Mouse (Mus musculus): ENCODE results near the gene Daw1.

Daw1 gene

DNA sequence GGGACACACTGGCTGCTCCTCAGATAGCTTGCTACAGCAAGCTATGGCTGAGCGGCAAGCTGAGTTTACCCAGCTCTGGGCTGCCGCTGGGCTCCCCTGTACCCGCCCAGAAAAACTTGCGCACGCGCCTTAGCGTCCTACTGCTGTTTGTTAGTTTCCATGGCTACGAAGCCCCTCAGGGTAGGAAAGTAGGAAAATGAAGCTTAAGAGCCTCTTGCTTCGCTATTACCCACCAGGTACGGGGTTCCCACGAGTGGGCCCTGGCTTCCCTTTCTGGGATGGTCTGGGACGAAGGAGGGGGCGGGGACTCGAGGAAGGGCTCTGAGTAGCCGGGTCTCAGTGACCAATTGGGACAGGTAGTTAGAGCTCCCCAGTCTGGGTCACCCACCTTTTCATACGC lies at the start of gene Daw1:
Daw1 (plus strand) TSS at position 150 of the 400 bp plus-strand sequence.
- DNase-seq: peak; percentile 94

DNA sequence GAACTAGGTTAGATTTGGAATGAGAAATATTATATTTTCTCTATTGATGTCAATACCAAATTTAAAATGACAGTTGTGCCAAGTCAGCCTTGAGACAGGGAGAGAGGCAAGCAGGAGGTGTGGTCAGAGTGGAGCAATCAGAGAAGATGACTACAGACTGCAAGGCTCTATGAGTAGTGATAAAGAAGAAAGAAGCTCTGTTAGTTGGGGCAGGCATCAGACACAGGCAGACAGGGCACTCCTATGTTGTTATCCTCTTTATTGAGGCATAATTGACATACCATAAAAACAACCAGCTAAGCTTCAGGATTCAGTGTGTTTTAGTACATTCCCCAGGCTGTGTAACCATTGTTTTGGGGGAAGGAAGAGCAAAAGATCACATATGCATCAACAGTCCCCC lies 48.6 kb upstream of the Daw1 start:
- DNase-seq: no peak

DNA sequence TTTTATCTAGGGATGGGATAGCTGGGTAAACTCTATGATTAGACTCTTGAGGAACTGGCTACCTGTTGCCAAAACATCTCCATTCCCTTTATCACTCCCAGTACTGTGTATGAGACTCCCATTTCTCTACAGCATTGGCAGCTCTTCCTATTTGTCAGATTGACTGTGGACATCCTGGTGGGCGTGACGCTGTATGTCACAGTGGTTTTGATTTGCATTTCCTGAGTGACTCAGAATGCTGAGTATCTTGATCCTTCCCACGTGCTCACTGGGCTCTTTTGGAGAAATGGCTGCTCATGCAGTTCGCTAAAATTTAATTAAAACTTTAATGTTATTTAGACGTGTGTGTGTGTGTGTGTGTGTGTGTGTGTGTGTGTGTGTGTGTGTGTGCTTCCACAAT lies 47.8 kb upstream of the Daw1 start:
- no peak for DNase-seq

DNA sequence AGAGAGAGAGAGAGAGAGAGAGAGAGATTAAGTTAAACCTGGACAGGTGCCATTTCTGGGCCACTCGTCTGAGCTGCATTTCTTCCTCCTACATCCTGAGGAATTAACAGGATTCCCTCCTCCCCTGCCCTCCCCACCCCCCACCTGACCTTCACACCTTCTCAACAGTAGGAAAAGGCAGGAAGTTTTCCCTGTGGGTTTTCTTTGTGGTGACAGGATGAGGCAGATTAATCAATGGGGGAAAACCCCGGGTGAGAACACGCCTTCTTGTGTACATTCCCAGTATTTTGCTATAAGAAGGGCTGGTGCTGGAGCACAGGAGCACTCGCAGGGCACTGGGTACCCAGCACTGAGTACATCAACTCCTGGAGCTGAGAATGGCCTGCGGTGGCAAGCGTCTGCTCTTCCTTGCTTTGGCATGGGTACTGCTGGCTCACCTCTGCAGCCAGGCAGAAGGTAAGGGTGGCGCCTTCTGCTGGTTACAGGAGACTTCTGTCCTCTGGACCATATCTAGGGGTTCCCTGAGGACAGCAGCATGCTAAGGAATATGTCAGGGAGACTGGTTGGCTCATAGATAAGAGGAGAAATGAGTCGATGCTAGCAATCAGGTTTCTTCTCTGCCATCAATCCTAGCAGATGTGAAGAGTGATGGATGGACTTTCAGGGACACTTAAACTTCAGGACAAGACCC lies 43.0 kb upstream of the Daw1 start, which contains the start of gene Ccl20:
Ccl20 (plus strand) TSS at position 320 of the 691 bp plus-strand sequence.
- DNase-seq: no peak

DNA sequence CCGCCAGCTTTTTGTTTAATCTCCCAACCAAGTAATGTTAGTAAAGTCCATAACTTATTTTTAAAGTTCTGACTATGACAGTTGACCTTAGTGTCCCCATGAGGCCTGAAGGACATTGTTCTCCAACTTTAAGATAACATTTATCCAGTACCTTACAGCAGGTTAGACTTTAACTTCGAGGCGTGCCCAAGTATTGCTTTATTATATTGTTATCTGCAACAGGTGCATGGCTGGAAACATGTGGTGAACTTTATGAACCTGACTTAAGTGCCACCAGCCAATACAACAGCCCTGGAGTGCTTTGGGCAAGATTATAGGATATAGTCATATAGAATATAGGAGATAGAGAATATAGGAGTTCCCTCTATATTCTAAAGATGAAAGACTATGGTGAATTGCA lies 42.3 kb upstream of the Daw1 start:
- DNase-seq: no peak

DNA sequence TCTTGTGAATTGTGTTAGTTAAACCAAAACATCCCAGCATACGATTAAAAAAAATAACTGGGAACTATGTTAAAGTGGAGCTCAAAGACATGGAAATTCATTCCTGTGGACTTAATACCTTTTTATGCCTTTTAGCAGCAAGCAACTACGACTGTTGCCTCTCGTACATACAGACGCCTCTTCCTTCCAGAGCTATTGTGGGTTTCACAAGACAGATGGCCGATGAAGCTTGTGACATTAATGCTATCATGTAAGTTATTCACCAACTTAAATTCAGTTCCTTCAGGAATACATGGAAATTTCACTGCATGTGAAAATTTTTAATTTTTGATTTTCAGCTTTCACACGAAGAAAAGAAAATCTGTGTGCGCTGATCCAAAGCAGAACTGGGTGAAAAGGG lies 41.9 kb upstream of the Daw1 start:
- no peak for DNase-seq

DNA sequence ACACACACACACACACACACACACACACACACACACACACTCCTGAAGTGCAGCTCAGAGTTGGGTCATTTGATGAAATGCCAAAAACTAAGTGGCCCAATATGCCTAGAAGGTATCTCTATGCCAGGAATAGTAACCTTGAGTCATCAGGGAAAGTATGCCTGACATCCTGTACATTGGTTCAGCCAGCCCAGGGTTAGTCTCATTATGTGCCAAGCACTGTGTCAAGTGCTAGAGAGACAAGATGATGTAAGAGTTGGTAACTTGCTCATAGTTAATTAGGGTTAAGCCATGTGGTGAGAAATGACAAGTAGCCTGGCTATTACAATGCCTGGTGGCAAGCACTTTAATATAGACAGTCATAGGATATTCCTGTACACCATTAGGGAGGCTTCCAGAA lies 39.6 kb upstream of the Daw1 start:
- no peak for DNase-seq

DNA sequence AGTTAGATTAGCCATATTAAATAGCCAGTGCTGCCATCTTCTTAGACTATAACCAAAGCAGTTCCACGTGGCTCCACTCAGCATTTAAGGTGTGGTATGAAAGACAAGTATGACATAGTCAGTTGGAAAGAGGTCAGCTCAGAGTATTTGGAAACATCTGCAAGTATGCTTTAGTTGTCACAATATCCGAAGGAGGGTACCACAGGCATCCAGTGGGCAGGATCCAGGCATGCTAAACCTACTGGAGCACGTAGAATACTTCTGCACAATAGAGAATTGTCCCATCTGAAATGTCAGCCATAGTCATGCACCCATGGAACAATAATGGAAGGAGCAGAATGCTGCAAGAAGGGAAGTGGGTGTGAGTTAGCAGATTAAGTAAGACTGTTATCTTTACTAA lies 39.2 kb upstream of the Daw1 start:
- no peak for DNase-seq

DNA sequence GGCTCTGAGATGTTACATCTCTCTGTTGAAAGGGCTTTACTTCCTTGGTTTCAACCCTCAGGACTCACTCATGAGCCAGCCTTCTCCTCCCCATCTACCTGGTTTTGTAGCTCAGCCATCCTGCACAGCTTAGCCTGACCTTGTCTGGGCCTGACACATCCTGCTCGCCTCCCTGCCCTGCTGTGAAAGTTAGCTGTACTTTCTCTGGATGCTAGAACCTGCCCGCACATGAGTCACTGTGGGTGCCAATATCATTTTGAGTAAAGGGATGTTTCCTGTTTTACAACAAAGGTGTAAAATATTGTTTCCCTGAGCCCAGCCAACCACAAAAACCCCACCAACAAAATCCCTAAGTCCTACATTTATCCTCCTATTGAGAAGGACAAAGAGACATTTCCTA lies 36.4 kb upstream of the Daw1 start:
- DNase-seq: no peak

DNA sequence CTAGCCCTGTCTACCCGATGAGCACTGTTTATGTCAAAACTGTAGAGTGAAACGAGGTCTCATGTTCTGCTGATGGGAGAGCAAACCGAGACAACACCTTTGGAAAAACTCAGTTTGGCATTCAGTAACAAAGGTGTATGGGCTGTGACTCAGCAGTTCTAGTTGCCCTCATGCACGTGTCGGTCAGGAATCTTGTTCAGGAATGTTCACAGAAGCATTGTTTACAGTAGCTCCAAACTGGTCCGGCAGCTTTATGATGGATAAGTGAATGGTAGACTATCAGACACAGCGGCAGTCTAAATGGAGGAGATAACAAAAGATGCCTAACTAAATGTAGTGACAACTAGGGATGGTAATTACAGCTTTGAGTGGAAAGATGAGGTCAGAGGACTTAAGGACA lies 23.7 kb upstream of the Daw1 start:
- DNase-seq: no peak

DNA sequence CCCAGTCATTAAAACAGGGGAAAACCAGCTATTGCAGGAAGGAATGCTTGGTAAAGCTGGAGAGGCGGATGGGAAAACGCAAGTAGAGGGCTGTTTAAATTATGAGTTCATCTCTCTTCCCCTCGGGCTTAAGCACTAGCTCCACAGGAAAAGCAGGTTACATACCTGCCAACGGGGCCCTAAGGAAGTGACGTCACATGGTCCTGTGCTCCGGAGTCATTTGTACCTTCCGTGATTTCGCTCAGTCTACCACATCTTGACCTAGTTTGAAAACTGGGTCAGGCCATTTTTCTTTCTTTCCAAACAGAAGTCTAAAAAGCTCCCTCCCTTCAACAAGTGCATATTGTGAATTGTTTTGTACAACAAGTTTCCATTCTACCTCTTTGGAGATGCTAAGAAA lies 21.7 kb upstream of the Daw1 start:
- no peak for DNase-seq

DNA sequence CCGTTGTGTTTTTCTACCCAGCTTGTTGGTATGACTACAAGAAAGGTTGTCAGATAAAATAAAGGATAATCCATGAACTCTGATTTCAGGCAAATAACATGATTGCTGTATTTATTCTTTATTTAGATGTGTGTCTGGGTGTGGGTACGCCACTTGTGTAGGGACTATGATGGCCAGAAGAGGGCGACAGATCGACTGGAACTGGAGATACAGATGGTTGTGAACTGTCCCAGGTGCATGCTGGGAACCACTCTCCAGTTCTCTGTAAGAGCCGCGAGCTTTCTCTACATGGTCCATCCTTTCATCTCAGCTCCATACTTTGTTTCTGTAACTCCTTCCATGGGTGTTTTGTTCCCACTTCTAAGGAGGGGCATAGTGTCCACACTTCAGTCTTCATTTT lies 20.8 kb upstream of the Daw1 start:
- no peak for DNase-seq

DNA sequence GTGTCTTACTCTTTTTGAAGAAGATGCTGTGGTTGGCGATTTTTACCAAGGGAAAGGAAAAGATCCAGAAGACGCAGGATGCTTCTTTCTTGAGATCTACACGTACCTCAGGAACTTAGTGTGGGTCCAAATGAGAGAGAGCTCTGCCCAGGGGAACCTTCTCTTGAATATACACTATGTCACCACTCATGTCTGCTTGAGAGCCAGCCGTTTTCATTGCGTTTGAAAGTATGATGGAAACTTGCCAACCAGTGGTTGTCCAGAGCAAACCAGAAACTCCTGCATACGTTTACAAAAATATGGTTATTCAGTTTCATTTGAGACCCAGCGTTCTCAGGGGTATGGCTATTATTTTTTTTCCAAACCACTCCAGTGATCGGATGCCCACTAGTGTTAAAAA lies 18.0 kb upstream of the Daw1 start:
- no peak for DNase-seq

DNA sequence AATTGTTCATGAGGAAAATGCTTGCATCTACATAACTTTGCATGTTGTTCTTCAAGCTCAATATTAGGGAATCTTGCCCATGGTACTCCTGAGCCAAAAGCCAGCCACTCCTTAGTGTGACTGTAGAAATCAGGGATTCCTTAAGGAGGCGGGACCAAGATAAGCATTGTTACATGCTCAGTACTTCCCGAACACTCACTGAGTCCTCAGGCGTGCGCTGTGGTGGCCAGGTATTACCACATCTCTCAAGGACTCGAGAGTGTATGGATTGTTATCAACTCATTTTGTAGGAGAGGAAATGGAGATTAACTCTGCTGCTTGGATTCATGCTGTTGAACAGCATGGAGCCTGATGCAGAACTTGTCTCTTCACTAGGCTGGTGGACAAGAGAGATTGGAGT lies 17.5 kb upstream of the Daw1 start:
- no peak for DNase-seq

DNA sequence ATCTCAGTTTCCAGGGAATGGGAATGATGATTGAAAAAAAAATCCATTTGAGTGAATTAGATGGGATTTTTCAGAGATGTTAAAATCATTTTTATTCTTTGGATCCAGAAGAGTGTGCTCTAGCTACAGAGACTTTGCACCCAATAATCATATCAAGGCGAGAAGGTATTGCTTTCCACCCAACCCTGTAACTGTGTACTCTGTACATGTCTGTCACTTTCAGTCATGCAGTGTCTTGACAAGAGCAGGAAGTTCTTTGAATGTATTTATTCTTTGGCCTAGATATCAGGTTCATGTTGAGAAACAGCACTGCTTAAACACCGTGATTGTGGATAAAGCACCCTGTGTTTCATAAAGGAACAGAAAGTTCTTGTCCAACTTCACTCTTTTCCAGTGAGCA lies 13.0 kb upstream of the Daw1 start:
- DNase-seq: no peak

DNA sequence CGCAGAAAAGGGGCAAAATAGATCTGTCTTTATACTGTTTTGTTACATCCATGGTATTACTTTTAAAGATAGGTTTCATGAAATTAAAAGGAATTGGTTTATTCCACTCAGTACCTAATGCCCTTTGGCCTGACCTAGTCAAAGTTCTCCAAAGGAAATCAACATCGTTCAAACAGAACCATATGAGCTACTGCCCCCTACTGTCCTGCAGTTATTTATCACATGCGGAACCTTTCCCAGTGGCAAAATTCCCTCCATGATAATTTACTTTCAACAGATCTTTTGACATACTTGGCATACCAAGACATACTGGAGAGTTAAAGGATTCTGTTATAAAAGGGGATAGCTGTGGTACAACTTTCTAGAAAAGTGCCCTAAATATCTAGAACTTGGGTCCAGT lies 9.3 kb upstream of the Daw1 start:
- DNase-seq: no peak

DNA sequence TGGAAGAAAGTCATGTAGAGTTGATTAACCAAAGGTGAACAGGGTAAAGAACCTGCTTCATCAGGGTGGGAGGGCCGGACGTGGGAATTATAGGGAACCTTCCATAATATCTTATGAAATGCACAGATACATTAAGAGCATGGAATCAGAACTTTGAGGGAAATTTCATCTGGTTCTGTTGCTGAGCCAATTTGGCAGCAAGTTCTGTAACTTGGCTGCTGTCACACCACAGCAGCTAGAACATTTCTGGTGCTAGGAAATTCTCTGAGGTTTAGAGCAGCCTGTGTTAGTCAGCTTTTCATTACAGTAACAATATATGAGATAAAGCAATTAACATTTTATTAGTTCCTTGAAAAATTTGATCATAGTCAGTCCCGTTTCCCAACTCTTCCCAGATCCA lies 6.6 kb upstream of the Daw1 start:
- DNase-seq: no peak

DNA sequence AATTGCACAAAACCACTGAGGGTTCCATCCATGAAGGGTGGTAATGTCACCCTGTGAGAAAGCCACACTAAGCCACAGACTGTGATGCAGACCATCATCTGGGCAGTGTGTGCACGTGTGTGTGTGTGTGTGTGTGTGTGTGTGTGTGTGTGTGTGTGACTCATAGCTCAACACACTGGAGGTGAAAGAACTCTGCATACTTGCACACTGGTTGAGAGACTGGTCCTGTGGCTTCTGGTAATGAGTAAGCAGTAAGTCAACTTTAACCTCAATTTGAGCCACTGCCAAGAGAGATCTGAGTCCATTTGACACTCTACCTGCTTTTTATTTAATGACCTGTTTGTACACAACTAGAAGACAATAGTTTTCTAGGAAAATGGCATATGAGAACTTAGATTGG lies 2.7 kb upstream of the Daw1 start:
- no peak for DNase-seq

DNA sequence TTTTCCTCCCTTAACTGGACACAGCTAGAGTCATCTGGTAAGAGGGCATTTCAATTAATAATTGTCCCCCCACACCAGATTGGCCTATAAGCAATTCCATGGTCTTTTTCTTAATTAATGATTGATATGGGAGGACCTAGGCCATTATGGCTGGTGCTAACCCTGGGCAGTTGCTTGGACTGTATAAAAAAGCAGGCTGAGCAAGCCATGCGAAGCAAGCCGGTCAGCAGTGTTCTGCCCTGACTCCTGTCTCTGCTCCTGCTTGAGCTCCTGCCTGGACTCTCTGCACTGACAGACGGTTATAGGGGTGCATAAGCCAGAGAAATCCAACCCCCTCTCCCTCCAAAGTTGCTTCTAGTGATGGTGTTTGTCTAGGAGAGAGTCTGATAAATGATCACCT lies 2.1 kb downstream of the Daw1 start:
- no peak for DNase-seq

DNA sequence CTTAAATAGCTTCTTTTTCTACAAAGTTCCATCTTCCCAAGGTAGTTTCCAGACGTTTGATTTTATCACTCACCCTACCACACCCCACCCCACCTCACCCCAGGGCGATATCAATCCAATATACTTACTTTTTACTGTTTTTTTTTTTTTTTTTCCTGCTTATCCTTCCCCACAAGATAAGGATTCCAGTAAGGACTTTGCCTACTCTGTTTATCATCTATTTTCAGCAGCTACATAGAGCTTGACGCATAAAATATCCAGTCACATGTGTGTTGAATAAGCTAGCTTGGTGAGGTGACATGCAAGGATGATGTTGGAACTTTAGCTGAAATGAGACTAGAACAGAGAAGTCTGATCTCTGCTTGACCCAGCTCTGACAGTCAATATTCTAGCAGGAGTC lies 4.5 kb downstream of the Daw1 start:
- DNase-seq: no peak

DNA sequence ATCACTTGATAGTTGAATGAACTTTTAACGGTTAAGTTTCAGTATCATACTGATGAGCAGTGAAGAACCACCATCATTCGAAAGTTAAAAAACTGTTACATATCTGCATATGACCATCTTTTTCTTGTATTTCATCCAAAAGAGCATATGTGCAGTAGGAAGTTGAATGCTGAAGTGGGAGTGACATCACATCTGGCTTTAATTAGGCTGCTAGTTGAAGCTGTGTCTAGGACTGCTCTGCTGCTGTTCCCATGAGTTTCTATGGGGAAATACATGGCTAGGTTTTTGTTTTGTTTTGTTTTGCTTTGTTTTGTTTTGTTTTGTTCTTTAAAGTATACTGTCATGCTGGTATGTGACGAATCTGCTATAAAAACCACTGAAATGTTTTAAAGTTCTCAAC lies 9.6 kb downstream of the Daw1 start:
- DNase-seq: no peak

DNA sequence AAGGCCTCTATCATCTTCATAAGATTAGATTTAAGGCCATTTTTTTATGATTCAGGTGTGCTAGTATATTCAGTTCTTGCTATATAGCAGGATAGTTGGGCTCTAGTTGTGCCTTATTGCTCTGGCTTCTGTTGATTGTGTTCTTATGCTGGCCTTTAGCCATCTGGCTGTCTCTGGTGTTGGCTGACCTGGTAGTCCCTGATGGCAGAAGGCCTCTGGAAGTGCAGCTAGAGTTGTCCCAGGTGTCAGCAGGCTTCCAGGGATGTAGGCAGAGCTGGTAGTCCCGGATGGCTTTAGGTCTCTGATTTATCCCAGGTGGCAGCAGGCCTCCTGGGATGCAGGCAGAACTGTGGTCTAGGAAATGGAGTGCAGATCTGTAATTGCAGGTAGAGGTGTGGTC lies 16.4 kb downstream of the Daw1 start:
- no peak for DNase-seq

DNA sequence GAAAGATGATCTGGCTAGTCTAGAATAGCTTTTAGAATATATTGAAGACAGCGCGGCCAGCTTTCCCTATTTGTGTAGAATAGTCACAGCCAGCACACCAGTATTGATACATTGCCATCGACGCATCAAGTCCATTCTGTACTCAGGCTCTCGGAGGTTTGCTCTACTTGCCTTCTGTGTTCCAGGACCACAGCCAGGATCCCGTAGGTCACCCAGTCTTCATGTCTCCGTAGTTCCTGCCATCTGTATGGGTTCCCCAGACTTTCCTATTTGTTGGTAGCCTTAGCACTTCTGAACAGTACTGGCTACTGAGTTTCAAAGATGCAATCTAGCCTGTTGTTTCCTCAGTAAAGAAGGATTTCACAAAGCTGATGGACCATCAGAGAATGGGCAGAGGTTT lies 20.0 kb downstream of the Daw1 start:
- no peak for DNase-seq

DNA sequence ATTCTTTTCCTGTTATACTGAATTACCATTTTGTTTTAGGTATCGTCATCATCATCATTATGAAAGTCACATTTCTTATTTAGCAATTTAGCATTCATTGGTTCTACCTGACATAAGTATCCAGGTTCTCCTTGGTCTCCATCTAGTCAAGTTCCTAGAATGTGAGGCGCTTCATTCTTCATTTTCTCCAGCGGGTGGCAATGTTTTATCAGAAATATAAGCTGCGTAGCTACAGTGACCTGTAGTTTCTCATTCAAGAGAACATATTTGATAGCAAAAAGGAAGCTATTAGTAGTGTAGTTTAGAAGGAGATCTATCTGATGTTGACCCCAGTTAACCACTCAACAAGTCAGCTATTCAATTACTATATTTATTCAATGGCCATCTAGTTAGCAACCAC lies 21.9 kb downstream of the Daw1 start:
- no peak for DNase-seq

DNA sequence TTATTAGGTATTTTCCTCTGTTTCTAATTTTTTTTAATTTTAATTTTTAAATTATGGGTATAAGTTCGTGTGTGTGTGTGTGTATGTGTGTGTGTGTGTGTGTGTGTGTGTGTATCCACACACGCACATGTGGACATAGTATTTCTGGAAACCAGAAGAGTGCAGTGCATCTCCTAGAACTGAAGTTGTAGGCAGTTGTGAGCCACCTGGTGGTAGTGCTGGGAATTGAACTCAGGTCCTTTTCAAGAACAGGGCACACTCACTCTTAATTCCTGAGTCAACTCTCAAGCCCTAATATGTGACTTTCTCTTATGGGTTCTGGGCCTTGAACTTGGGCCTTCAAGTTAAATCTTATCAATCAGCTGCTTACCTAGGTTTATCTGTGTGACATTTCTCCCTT lies 27.6 kb downstream of the Daw1 start:
- DNase-seq: no peak

DNA sequence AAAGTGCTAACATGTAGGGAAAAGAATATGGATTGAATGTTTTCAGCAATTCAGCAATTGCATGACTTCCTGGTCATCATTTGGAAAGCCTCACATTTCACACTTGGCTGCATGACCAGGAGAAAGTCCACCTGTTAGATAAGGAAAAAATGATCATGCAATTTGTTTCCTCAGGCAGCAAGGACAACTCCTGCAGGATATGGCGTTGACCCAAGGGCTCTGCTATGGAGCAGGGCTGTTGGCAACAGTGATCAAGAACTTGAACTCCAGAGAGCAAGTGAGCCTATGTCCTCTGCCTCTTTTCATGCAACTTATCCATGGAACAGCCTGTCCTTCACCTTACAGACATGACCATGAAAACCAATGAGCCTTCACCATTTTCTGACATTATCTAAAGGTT lies 50.4 kb downstream of the Daw1 start:
- no peak for DNase-seq
